Mouse (Mus musculus): Measurements from ENCODE around the gene Myo19. TPM values are rescaled to one million over a fixed set of nuclear protein-coding genes. Genes with fewer than 3 reads are reported as not detected.
"Not testable (repeated sequence)": the region's sequence is repeated elsewhere in the genome, so short reads cannot be mapped to it uniquely, and the experiment has no call there.

Myo19 gene
- polyA plus RNA-seq, 1 experiment: 36.4 TPM

GRCm38 (mm10) chr11:84873042-84873833, 6.7 kb upstream of the Myo19 start:
- Histone ChIP-seq H3K27ac (ENCODE audit: insufficient read depth, low read depth, low read length) (no peak overlapping the region), H3K4me1 (ENCODE audit: control insufficient read depth, insufficient read depth, low read length) (no peaks in the 10 kb centered on the region; the same call in 1 of the 2 replicates), H3K4me3 (ENCODE audit: insufficient read depth, low read depth, low read length) (no peak overlapping the region), H3K36me3 (ENCODE audit: control insufficient read depth, insufficient read depth, low read length) (no peaks in the 10 kb centered on the region), H3K27me3 (replicated peaks; ENCODE audit: control insufficient read depth, insufficient read depth, low read length) (no peaks in the 10 kb centered on the region)
- no peak for TF ChIP-seq POLR2A (IDR thresholded peaks at IDR 0.05; ENCODE audit: low read depth, low read length)
- TF ChIP-seq CTCF (conservative IDR thresholded peaks at IDR 0.05; ENCODE audit: insufficient read depth, insufficient read length, low read depth, low read length): no peak
- no peak for DNase-seq
- 89% methylated on average over 1 of the region's 1 CpGs for WGBS

GRCm38 (mm10) chr11:84876020-84876419, 3.9 kb upstream of the Myo19 start:
- H3K36me3 ChIP-seq (ENCODE audit: control insufficient read depth, insufficient read depth, low read length); H3K27me3 ChIP-seq (replicated peaks; ENCODE audit: control insufficient read depth, insufficient read depth, low read length); H3K4me3 ChIP-seq (ENCODE audit: insufficient read depth, low read depth, low read length); H3K4me1 ChIP-seq (ENCODE audit: control insufficient read depth, insufficient read depth, low read length); H3K27ac ChIP-seq (ENCODE audit: insufficient read depth, low read depth, low read length); DNase-seq: not testable (repeated sequence)
- WGBS: 63% methylated on average over 1 of the region's 1 CpGs

GRCm38 (mm10) chr11:84879007-84879771, 759 bp upstream of the Myo19 start:
- TF ChIP-seq CTCF (conservative IDR thresholded peaks at IDR 0.05; ENCODE audit: insufficient read depth, insufficient read length, low read depth, low read length): no peak
- TF ChIP-seq POLR2A (IDR thresholded peaks at IDR 0.05; ENCODE audit: low read depth, low read length): no peak

GRCm38 (mm10) chr11:84880465-84880961, 565 bp downstream of the Myo19 start:
- TF ChIP-seq CTCF (conservative IDR thresholded peaks at IDR 0.05; ENCODE audit: insufficient read depth, insufficient read length, low read depth, low read length): peak; percentile 42
- TF ChIP-seq POLR2A (IDR thresholded peaks at IDR 0.05; ENCODE audit: low read depth, low read length): no peak
- peak overlapping the region; percentile 85 for H3K4me3 ChIP-seq (ENCODE audit: insufficient read depth, low read depth, low read length)
- H3K4me1 ChIP-seq (ENCODE audit: control insufficient read depth, insufficient read depth, low read length): peaks cover 3% of the 10 kb centered on the region; the same call in 1 of the 2 replicates
- no peaks in the 10 kb centered on the region; the same call in 1 of the 2 replicates for H3K36me3 ChIP-seq (ENCODE audit: control insufficient read depth, insufficient read depth, low read length)
- under 1% methylated on average over 24 of the region's 24 CpGs for WGBS
- peak; percentile 81 for DNase-seq
- peak overlapping the region; percentile 87 for H3K27ac ChIP-seq (ENCODE audit: insufficient read depth, low read depth, low read length)
- H3K27me3 ChIP-seq (replicated peaks; ENCODE audit: control insufficient read depth, insufficient read depth, low read length): no peaks in the 10 kb centered on the region

More at GRCm38 (mm10) chr11:84879007-84879771, 759 bp upstream of the Myo19 start:
- 14% methylated on average over 6 of the region's 7 CpGs for WGBS
- H3K27me3 ChIP-seq (replicated peaks; ENCODE audit: control insufficient read depth, insufficient read depth, low read length): no peaks in the 10 kb centered on the region
- H3K4me1 ChIP-seq (ENCODE audit: control insufficient read depth, insufficient read depth, low read length): peaks cover 3% of the 10 kb centered on the region; the same call in 1 of the 2 replicates
- H3K27ac ChIP-seq (ENCODE audit: insufficient read depth, low read depth, low read length): peak overlapping the region; percentile 37
- H3K4me3 ChIP-seq (ENCODE audit: insufficient read depth, low read depth, low read length): peak overlapping the region; percentile 85
- no peak for DNase-seq
- no peaks in the 10 kb centered on the region for H3K36me3 ChIP-seq (ENCODE audit: control insufficient read depth, insufficient read depth, low read length)

- WGBS: 28% methylated on average over 9 of the region's 9 CpGs
- no peak for TF ChIP-seq CTCF (conservative IDR thresholded peaks at IDR 0.05; ENCODE audit: insufficient read depth, insufficient read length, low read depth, low read length)
- no peak for TF ChIP-seq POLR2A (IDR thresholded peaks at IDR 0.05; ENCODE audit: low read depth, low read length)
- no peaks in the 10 kb centered on the region for H3K27me3 ChIP-seq (replicated peaks; ENCODE audit: control insufficient read depth, insufficient read depth, low read length)
- H3K27ac ChIP-seq (ENCODE audit: insufficient read depth, low read depth, low read length): peak overlapping the region; percentile 87
- DNase-seq: no peak
- peaks cover 5% of the 10 kb centered on the region; the same call in 1 of the 2 replicates for H3K4me1 ChIP-seq (ENCODE audit: control insufficient read depth, insufficient read depth, low read length)
- H3K36me3 ChIP-seq (ENCODE audit: control insufficient read depth, insufficient read depth, low read length): peaks cover 1% of the 10 kb centered on the region; the same call in 1 of the 2 replicates
- H3K4me3 ChIP-seq (ENCODE audit: insufficient read depth, low read depth, low read length): peak overlapping the region; percentile 85
Observed at GRCm38 (mm10) chr11:84880971-84881370, 1.0 kb downstream of the Myo19 start.

- DNase-seq: no peak
- Histone ChIP-seq H3K4me1 (ENCODE audit: control insufficient read depth, insufficient read depth, low read length) (peaks cover 9% of the 10 kb centered on the region; the same call in 1 of the 2 replicates), H3K4me3 (ENCODE audit: insufficient read depth, low read depth, low read length) (no peak overlapping the region), H3K27me3 (replicated peaks; ENCODE audit: control insufficient read depth, insufficient read depth, low read length) (no peaks in the 10 kb centered on the region), H3K27ac (ENCODE audit: insufficient read depth, low read depth, low read length) (no peak overlapping the region), H3K36me3 (ENCODE audit: control insufficient read depth, insufficient read depth, low read length) (peaks cover 1% of the 10 kb centered on the region; the same call in 1 of the 2 replicates)
- whole genome bisulfite sequencing: 94% methylated on average over 7 of the region's 7 CpGs
- TF ChIP-seq CTCF (conservative IDR thresholded peaks at IDR 0.05; ENCODE audit: insufficient read depth, insufficient read length, low read depth, low read length): no peak
- TF ChIP-seq POLR2A (IDR thresholded peaks at IDR 0.05; ENCODE audit: low read depth, low read length): no peak
Observed at GRCm38 (mm10) chr11:84882346-84882745, 2.4 kb downstream of the Myo19 start.

- H3K4me1 ChIP-seq (ENCODE audit: control insufficient read depth, insufficient read depth, low read length): peaks cover 6% of the 10 kb centered on the region; the same call in 1 of the 2 replicates
- TF ChIP-seq POLR2A (IDR thresholded peaks at IDR 0.05; ENCODE audit: low read depth, low read length): no peak
- no peak for TF ChIP-seq CTCF (conservative IDR thresholded peaks at IDR 0.05; ENCODE audit: insufficient read depth, insufficient read length, low read depth, low read length)
- H3K4me3 ChIP-seq (ENCODE audit: insufficient read depth, low read depth, low read length): no peak overlapping the region
- H3K27me3 ChIP-seq (replicated peaks; ENCODE audit: control insufficient read depth, insufficient read depth, low read length): no peaks in the 10 kb centered on the region
- DNase-seq: no peak
- WGBS: 81% methylated on average over 4 of the region's 4 CpGs
- peaks cover 5% of the 10 kb centered on the region; the same call in 1 of the 2 replicates for H3K36me3 ChIP-seq (ENCODE audit: control insufficient read depth, insufficient read depth, low read length)
- peak overlapping the region; percentile 9; the same call in 1 of the 2 replicates for H3K27ac ChIP-seq (ENCODE audit: insufficient read depth, low read depth, low read length)
Observed at GRCm38 (mm10) chr11:84885238-84885637, 5.3 kb downstream of the Myo19 start.
